Mouse (Mus musculus): ENCODE data around the gene Bend5. TPM values are rescaled to one million over a fixed set of nuclear protein-coding genes. Genes with fewer than 3 reads are reported as not detected.

Bend5 gene
- total RNA-seq (2014; fragmentation: Nextera tagmentation) (not detected in 2 replicates), total RNA-seq (2017) (not detected in 2 replicates), polyA plus RNA-seq (2012) (not detected in 2 replicates)

DNA sequence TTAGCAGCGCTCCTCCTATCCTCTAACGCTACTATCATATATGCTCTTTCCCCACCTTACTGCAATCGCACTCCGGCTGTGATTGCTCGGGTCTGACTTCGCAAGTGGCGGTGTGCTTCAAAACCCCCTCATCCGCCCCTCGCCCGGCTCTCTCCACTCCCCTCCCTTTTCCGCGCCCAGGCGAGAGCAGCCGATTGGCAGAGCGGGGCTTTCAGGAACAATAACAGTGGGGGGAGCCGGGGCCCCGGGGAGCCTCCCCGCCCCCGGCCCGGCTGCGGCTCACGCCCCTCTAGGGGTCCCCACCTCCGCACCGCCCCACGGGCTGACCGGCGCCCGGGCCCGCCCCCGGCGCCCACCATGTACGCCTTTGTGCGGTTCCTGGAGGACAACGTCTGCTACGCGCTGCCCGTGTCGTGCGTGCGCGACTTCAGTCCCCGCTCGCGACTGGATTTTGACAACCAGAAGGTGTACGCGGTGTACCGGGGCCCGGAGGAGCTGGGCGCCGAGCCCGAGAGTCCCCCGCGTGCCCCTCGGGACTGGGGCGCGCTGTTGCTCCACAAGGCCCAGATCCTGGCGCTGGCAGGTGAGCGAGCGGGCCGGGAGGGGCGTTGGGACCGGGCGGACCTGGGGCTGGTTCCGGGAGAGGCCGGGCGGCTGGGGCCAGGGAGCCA lies at the start of gene Bend5:
Gene Bend5, plus strand, starts transcription at position 189 of the 671 bp plus-strand sequence.
- Histone ChIP-seq H3K27me3 (ENCODE audit: insufficient read depth, low read length) (no peaks in the 10 kb centered on the region), H3K4me1 (ENCODE audit: insufficient read depth, low read depth, low read length) (no peaks in the 10 kb centered on the region), H3K9me3 (replicated peaks) (peaks cover 32% of the 10 kb centered on the region), H3K36me3 (replicated peaks) (no peaks in the 10 kb centered on the region), H3K4me3 (ENCODE audit: low read depth, low read length) (no peak within 1 kb of the TSS)
- ATAC-seq (ENCODE audit: extremely low read depth, insufficient number of reproducible peaks, low FRiP score, poor library complexity, severe bottlenecking) (no peak), DNase-seq (ENCODE audit: low spot score) (no peak)
- no peak for TF ChIP-seq GATA2 (IDR thresholded peaks at IDR 0.05; ENCODE audit: borderline replicate concordance, low read depth, low read length)
- TF ChIP-seq GATA1 (IDR thresholded peaks at IDR 0.05; ENCODE audit: borderline replicate concordance, low read length): no peak
- TF ChIP-seq TAL1 (conservative IDR thresholded peaks at IDR 0.05; ENCODE audit: low read depth, low read length): no peak
- TF ChIP-seq CTCF (IDR thresholded peaks at IDR 0.05; ENCODE audit: low read depth, low read length): no peak
- no peak for TF ChIP-seq POLR2AphosphoS5 (IDR thresholded peaks at IDR 0.05; ENCODE audit: insufficient replicate concordance, low read depth, low read length)

DNA sequence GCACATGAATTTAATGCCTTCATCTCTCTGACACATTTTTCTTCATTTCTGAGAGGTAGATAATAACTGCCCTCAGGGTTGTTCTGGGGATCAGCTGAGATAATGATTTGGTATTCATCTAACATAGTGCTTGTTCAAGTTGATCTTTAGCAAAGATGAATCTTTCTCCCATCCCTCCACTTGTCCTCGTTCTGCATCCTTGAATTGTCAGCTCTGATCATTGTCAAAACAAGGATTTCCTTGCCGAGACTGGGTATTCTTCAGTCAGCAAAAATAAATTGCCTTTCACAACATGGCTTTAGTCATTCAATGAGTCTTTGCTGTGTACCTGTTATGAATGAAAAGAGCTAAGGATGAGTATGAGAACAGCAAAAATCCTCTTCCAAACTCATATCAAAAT lies 47.0 kb upstream of the Bend5 start:
- H3K27me3 ChIP-seq (ENCODE audit: insufficient read depth, low read length): no peaks in the 10 kb centered on the region

DNA sequence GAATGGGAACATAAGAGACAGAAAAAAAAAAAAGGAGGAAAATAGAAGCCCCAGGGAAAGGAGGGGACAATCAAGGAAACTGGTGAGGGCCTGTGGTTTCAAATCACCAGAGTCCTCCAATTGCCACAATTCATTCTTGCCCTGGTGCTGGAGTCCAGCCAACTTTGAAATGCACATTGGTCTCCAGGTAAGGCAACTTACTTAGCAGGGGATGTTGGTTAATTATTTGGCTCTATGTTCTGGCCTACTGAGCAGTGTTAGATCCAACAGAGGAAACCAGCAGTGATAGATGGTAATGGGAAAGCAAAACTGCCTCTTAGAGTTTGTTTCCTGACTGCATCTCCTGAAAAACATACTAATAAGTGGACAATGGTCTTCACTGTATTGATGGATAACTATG lies 37.6 kb upstream of the Bend5 start:
- Histone ChIP-seq H3K4me3 (ENCODE audit: low read depth, low read length) (no peak overlapping the region), H3K9me3 (replicated peaks) (no peaks in the 10 kb centered on the region), H3K27me3 (ENCODE audit: insufficient read depth, low read length) (no peaks in the 10 kb centered on the region), H3K36me3 (replicated peaks) (no peaks in the 10 kb centered on the region), H3K4me1 (ENCODE audit: insufficient read depth, low read depth, low read length) (no peaks in the 10 kb centered on the region)
- no peak for DNase-seq (ENCODE audit: low spot score)
- no peak for TF ChIP-seq TAL1 (conservative IDR thresholded peaks at IDR 0.05; ENCODE audit: low read depth, low read length)
- no peak for TF ChIP-seq GATA2 (IDR thresholded peaks at IDR 0.05; ENCODE audit: borderline replicate concordance, low read depth, low read length)
- no peak for TF ChIP-seq GATA1 (IDR thresholded peaks at IDR 0.05; ENCODE audit: borderline replicate concordance, low read length)
- TF ChIP-seq POLR2AphosphoS5 (IDR thresholded peaks at IDR 0.05; ENCODE audit: insufficient replicate concordance, low read depth, low read length): no peak
- no peak for TF ChIP-seq CTCF (IDR thresholded peaks at IDR 0.05; ENCODE audit: low read depth, low read length)
- ATAC-seq (ENCODE audit: extremely low read depth, insufficient number of reproducible peaks, low FRiP score, poor library complexity, severe bottlenecking): no peak

More for the DNA sequence above, 47.0 kb upstream of the Bend5 start:
- no peaks in the 10 kb centered on the region for H3K36me3 ChIP-seq (replicated peaks)
- 0 out of 2 replicates have a peak, but pooled peaks cover 2% of the 10 kb centered on the region for H3K9me3 ChIP-seq (replicated peaks)
- TF ChIP-seq TAL1 (conservative IDR thresholded peaks at IDR 0.05; ENCODE audit: low read depth, low read length) (no peak), GATA2 (IDR thresholded peaks at IDR 0.05; ENCODE audit: borderline replicate concordance, low read depth, low read length) (no peak), GATA1 (IDR thresholded peaks at IDR 0.05; ENCODE audit: borderline replicate concordance, low read length) (no peak), CTCF (IDR thresholded peaks at IDR 0.05; ENCODE audit: low read depth, low read length) (no peak), POLR2AphosphoS5 (IDR thresholded peaks at IDR 0.05; ENCODE audit: insufficient replicate concordance, low read depth, low read length) (no peak)
- no peak for DNase-seq (ENCODE audit: low spot score)
- no peaks in the 10 kb centered on the region for H3K4me1 ChIP-seq (ENCODE audit: insufficient read depth, low read depth, low read length)
- H3K4me3 ChIP-seq (ENCODE audit: low read depth, low read length): no peak overlapping the region
- no peak for ATAC-seq (ENCODE audit: extremely low read depth, insufficient number of reproducible peaks, low FRiP score, poor library complexity, severe bottlenecking)

DNA sequence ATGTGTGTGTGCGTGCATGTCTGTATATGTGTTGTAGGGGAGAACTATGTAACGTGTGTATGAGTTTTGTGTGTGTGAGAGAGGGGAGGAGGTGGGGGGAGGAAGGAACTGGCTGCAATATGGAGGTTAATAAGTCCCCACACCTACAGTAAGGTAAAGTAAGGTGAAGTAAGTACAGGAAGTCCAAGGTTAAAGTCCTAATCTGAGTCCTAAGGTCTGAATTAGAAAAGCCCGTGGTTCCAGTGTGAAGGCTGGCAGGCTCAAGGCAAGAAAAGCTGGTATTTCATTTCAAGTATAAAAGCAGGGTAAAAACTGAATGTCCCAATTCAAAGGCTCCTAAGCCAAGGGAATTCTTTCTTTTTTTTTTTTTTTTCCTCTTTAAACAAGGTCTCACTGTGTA lies 36.7 kb upstream of the Bend5 start:
- ATAC-seq (ENCODE audit: extremely low read depth, insufficient number of reproducible peaks, low FRiP score, poor library complexity, severe bottlenecking) (no peak), DNase-seq (ENCODE audit: low spot score) (no peak)
- H3K4me3 ChIP-seq (ENCODE audit: low read depth, low read length): no peak overlapping the region
- H3K9me3 ChIP-seq (replicated peaks): 0 out of 2 replicates have a peak, but pooled peaks cover 1% of the 10 kb centered on the region
- no peaks in the 10 kb centered on the region for H3K27me3 ChIP-seq (ENCODE audit: insufficient read depth, low read length)
- no peaks in the 10 kb centered on the region for H3K36me3 ChIP-seq (replicated peaks)
- TF ChIP-seq GATA2 (IDR thresholded peaks at IDR 0.05; ENCODE audit: borderline replicate concordance, low read depth, low read length): no peak
- no peaks in the 10 kb centered on the region for H3K4me1 ChIP-seq (ENCODE audit: insufficient read depth, low read depth, low read length)

DNA sequence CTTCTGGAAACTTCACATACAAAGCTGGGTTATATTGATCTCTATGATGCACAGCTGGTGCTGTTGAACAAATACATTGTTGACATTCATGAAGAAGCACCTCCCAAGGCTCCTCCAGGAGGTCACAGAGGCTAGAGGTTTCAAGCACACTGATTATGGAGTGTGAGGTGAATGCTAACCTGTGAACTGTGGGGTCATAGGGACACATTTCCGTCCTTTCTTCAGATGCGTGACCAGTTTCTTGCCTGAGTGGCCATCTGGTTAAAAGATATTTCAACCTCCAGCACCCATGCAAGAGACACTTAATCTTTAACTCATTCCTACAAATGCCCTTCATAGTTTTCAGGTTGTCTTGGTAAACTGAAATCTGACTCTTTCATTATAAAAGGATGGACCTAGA lies 31.7 kb upstream of the Bend5 start:
- Histone ChIP-seq H3K4me1 (ENCODE audit: insufficient read depth, low read depth, low read length) (no peaks in the 10 kb centered on the region), H3K4me3 (ENCODE audit: low read depth, low read length) (no peak overlapping the region), H3K36me3 (replicated peaks) (no peaks in the 10 kb centered on the region), H3K27me3 (ENCODE audit: insufficient read depth, low read length) (no peaks in the 10 kb centered on the region), H3K9me3 (replicated peaks) (0 out of 2 replicates have a peak, but pooled peaks cover 2% of the 10 kb centered on the region)
- DNase-seq (ENCODE audit: low spot score) (no peak), ATAC-seq (ENCODE audit: extremely low read depth, insufficient number of reproducible peaks, low FRiP score, poor library complexity, severe bottlenecking) (no peak)
- no peak for TF ChIP-seq TAL1 (conservative IDR thresholded peaks at IDR 0.05; ENCODE audit: low read depth, low read length)
- no peak for TF ChIP-seq GATA2 (IDR thresholded peaks at IDR 0.05; ENCODE audit: borderline replicate concordance, low read depth, low read length)
- no peak for TF ChIP-seq GATA1 (IDR thresholded peaks at IDR 0.05; ENCODE audit: borderline replicate concordance, low read length)
- TF ChIP-seq POLR2AphosphoS5 (IDR thresholded peaks at IDR 0.05; ENCODE audit: insufficient replicate concordance, low read depth, low read length): no peak
- no peak for TF ChIP-seq CTCF (IDR thresholded peaks at IDR 0.05; ENCODE audit: low read depth, low read length)

DNA sequence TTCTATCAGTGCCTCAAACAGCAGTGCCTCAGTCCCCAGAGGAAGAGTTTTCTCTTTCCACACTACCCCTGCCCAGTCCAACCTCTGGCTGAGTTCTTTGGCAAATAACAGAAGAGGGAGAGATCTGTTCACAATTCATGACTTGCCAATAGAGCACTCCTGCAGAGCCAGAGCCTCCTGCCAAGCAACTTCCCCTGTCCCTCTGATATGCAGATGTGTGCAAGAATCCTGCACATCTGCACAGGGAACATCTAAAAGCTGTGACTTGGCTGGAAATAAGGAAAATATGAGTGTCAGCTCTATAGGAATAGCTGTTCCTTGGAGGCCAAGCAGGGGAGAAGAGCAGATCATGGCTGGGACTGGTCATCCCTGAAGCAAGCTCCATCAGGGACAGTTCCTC lies 24.1 kb upstream of the Bend5 start:
- TF ChIP-seq GATA2 (IDR thresholded peaks at IDR 0.05; ENCODE audit: borderline replicate concordance, low read depth, low read length) (no peak), CTCF (IDR thresholded peaks at IDR 0.05; ENCODE audit: low read depth, low read length) (no peak), TAL1 (conservative IDR thresholded peaks at IDR 0.05; ENCODE audit: low read depth, low read length) (no peak), GATA1 (IDR thresholded peaks at IDR 0.05; ENCODE audit: borderline replicate concordance, low read length) (no peak), POLR2AphosphoS5 (IDR thresholded peaks at IDR 0.05; ENCODE audit: insufficient replicate concordance, low read depth, low read length) (no peak)
- Histone ChIP-seq H3K27me3 (ENCODE audit: insufficient read depth, low read length) (no peaks in the 10 kb centered on the region), H3K4me3 (ENCODE audit: low read depth, low read length) (no peak overlapping the region), H3K4me1 (ENCODE audit: insufficient read depth, low read depth, low read length) (no peaks in the 10 kb centered on the region), H3K9me3 (replicated peaks) (peaks cover 10% of the 10 kb centered on the region), H3K36me3 (replicated peaks) (no peaks in the 10 kb centered on the region)
- no peak for DNase-seq (ENCODE audit: low spot score)
- no peak for ATAC-seq (ENCODE audit: extremely low read depth, insufficient number of reproducible peaks, low FRiP score, poor library complexity, severe bottlenecking)
